Mouse (Mus musculus): ENCODE data around the gene Aloxe3.

Gene Aloxe3

DNA sequence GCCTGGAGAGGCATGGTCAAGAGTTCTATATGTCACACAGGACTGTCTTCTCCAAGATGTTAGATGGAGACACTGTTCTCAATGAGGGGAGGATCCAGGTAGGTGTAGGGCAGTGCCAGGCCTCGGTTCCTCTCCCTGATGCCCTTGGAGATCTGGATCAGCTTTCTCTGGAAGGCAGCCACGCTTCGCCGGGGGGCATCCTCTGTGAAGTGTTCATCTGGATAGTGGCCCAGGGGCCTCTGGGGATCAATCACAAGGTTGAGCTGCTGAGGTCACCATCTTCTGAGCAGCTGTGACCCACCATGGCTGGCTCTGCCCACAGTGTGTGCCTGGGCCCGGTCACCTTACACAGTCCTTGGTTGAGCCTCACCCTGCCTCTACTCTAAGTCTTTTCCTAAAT, 59.3 kb downstream of the Aloxe3 start:
- DNase-seq = no peak

DNA sequence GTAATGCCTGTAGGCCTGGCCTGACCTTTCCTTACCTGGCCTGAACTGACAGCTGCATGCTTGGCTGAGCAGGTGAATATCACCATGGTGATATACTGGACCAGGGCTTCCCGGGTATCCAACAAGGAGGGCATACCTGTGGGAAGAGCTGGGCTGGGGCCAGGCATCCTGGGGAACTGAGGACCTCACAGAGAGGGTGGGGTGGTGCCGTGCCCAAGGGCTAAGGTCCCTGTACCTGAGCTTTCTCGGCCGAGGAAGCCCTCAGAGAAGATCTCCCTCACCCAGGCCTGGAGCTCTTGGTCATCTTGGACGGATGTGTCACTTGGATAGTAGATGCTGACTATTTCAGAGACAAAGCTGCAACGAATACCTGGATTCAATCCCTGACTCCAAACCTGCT, 60.2 kb downstream of the Aloxe3 start:
- no peak for DNase-seq

DNA sequence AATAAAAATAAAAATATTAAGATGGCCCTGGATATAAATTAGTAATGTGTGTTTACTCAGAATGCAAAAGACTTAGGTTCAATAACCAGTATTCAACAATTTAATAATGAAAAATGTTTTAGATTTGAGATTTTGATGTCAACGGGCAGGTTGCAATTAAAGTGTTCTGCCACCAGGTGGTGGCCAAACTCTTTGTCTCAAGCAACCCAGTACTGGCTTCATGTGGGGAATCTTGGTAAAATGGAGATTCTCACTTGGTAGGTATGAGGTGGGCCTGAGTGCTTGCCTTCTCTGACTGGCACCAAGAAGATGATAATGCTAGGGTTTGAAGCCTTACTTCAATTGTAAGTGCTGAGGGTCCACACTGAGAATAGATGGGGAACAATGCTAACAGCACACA, 67.1 kb downstream of the Aloxe3 start:
- peak; percentile 39 for DNase-seq

DNA sequence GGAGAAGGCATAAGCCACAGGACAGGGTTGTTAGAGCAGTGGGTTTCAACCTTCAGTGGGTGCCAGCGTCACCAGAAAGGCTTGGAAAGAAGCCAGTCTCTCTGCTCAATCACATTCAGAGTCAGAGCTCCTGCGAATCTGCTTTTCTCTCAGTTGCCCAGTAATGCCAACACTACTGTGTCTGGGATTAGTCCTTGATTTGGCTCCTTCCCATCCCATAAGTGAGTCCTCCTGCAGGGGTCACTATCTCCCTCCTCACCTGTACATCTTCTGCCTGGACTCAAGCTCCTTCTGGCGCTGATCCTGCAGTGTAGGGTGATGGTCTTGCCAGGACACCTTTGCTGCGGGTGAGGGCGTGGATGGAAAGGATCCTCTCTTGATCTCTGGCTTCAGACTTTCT, 71.1 kb downstream of the Aloxe3 start:
- DNase-seq = no peak

DNA sequence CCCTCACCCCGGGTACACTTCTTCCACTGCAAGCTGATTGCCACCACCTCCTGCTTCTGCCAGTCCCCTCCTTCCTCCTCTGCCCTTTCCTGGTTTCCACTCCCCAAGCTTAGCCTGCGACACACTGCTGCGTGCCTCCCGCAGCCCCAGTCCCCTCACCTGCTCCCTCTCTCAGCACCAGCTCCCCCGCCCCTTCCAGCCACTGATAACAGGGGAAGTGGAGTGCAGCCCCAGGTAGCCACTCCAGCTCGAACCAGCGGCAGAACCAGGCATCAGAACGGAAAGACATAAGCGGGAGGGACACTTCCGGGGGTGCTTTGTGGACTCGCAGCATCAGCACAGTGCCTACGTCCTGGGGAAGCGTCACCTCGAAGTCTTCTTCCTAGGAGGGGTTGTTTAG, 71.5 kb downstream of the Aloxe3 start:
- DNase-seq = no peak

DNA sequence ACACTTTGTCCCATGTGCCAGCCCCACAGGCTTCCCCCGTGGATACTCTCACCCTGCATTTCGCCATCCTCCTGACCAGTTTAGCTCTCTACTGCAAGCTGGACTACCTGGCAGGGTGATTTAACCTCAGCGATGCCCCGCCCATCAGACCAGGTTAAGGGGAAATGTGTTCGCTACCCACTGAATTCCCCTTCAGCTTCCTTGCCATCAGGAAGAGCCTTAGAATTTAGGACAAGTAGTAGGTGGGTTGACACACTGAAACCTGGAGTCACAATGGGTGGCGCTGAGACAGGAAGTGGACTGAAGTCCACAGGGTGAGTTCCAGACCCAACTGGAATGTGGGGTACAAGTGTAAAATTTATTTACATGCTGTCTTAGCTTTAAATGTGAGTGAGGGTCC, 72.0 kb downstream of the Aloxe3 start, which contains the start of gene Alox8:
Alox8 (minus strand) TSS at position 101 of the 400 bp plus-strand sequence.
- DNase-seq = no peak

All from right cerebral cortex, postnatal 4 days (tissue).